ENCODE assay signal across 27 mouse cellular contexts in genomic region chr13:111601383-111601782, GRCm38 (mm10). TPM values are rescaled to one million over a fixed set of nuclear protein-coding genes. Genes with fewer than 3 reads are reported as not detected.
DNase-seq lines count a peak whose midpoint lies in the region; ATAC-seq and TF ChIP-seq lines count a peak whose summit lies in the region.
"Had no signal": no experiment of that assay in that cellular context is flagged by ENCODE, and none has a peak within 500 bp of the region (broad histone marks: within the 10 kb centered on the region; RNA-seq: fewer than 3 reads in every experiment).

No protein-coding gene starts in this region.

- no peak for TF ChIP-seq EP300 in CH12.LX (IDR thresholded peaks at IDR 0.05; ENCODE audit: low read length)
- TF ChIP-seq EP300 in stomach, postnatal 0 days (optimal IDR thresholded peaks at IDR 0.05), result no peak

- TF ChIP-seq CTCF in CH12.LX (conservative IDR thresholded peaks at IDR 0.05 in 1 of 2, IDR thresholded peaks at IDR 0.05 in 1 of 2; ENCODE audit: low read depth in 2 of 2, low read length in 2 of 2), result no peak
- TF ChIP-seq CTCF in stomach, postnatal 0 days (IDR thresholded peaks at IDR 0.05; ENCODE audit: low read depth), result no peak

- peak; percentile 13; the same call in 1 of the 2 replicates for ATAC-seq in megakaryocyte progenitor cell, adult 5-6 weeks (replicated peaks; ENCODE audit: poor library complexity)
- ATAC-seq in stomach, postnatal 0 days (ENCODE audit: low FRiP score, low TSS enrichment), result peak; percentile 91
- ATAC-seq: activated CD4-positive, CD25-positive, alpha-beta regulatory T cell, adult 4 months; CD4-positive, CD25-positive, alpha-beta regulatory T cell, adult 4 months; forebrain, embryonic 13.5 days; forebrain, postnatal 0 days had no signal

- dilution Hi-C loops in CH12.LX (cut with MboI; ENCODE audit: extremely low pct_ligation_motif_present, extremely low pct_unique_long_range_greater_than_20kb, low sequenced_read_pairs), result no loop called here

- no peaks in the 10 kb centered on the region for H3K79me2 ChIP-seq in CH12.LX (replicated peaks; ENCODE audit: control insufficient read depth, extremely low read depth, insufficient read depth, poor library complexity, severe bottlenecking)

- no peaks in the 10 kb centered on the region for H3K36me3 ChIP-seq in CH12.LX (replicated peaks in 1 of 2; ENCODE audit: control insufficient read depth in 1 of 2, insufficient read depth in 1 of 2, low read length in 1 of 2)
- no peaks in the 10 kb centered on the region for H3K36me3 ChIP-seq in stomach, postnatal 0 days (ENCODE audit: control insufficient read depth, insufficient read depth, low read length)
- H3K36me3 ChIP-seq: embryonic facial prominence, embryonic 10.5 days; heart, embryonic 12.5 days; hindbrain, embryonic 15.5 days had no signal

- peaks cover 7 to 19% of the 10 kb centered on the region in 2 experiments for H3K4me1 ChIP-seq in CH12.LX (ENCODE audit: control insufficient read depth in 1 of 2, insufficient read depth in 2 of 2)
- H3K4me1 ChIP-seq in stomach, postnatal 0 days (replicated peaks; ENCODE audit: control insufficient read depth, insufficient read depth), result no peaks in the 10 kb centered on the region
- H3K4me1 ChIP-seq: embryonic facial prominence, embryonic 10.5 days; forebrain, embryonic 13.5 days; heart, embryonic 12.5 days; hindbrain, embryonic 15.5 days had no signal

- 0 out of 2 replicates have a peak overlapping the region, but pooled peaks have one; percentile 21 for H3K4me2 ChIP-seq in CH12.LX (ENCODE audit: insufficient read depth, low read depth, poor library complexity, severe bottlenecking)
- no peak overlapping the region for H3K4me2 ChIP-seq in stomach, postnatal 0 days (replicated peaks; ENCODE audit: low read depth)
- H3K4me2 ChIP-seq: forebrain, embryonic 13.5 days; heart, embryonic 12.5 days; hindbrain, embryonic 15.5 days had no signal

- no peaks in the 10 kb centered on the region for H3K27me3 ChIP-seq in CH12.LX (replicated peaks)
- no peaks in the 10 kb centered on the region for H3K27me3 ChIP-seq in stomach, postnatal 0 days (ENCODE audit: control insufficient read depth, insufficient read depth, low read length)
- H3K27me3 ChIP-seq: forebrain, embryonic 13.5 days; heart, embryonic 12.5 days; hindbrain, embryonic 15.5 days had no signal

- DNase-seq in 416B (ENCODE audit: low read depth), result peak; percentile 28
- DNase-seq in CH12.LX (ENCODE audit: extremely low read depth), result no peak
- peak; percentile 53 for DNase-seq in stomach, postnatal 0 days (ENCODE audit: low spot score)
- DNase-seq in spleen, postnatal 10 days (ENCODE audit: low spot score in 2 of 2), result no peak
- DNase-seq in left cerebral cortex, adult 11 months (ENCODE audit: low spot score), result no peak
- DNase-seq: adrenal gland, adult 2 months; adrenal gland, postnatal 25 days; B cell, adult 2 months; cerebellum, adult 2 months; cerebellum, postnatal 10 days; forebrain, postnatal 0 days; gastrocnemius, postnatal 14 days; heart, postnatal 36 days had no signal

- TF ChIP-seq RAD21 in CH12.LX (IDR thresholded peaks at IDR 0.05; ENCODE audit: low read depth, low read length), result no peak

- in situ Hi-C loops in CH12.LX (cut with MboI; ENCODE audit: low pct_ligation_motif_present, low pct_unique_long_range_greater_than_20kb, low sequenced_read_pairs), result no loop called here

- no peaks in the 10 kb centered on the region for H3K9me3 ChIP-seq in CH12.LX (replicated peaks; ENCODE audit: low read length)
- no peaks in the 10 kb centered on the region for H3K9me3 ChIP-seq in stomach, postnatal 0 days (ENCODE audit: control insufficient read depth, low read length)
- H3K9me3 ChIP-seq: embryonic facial prominence, embryonic 10.5 days; forebrain, embryonic 13.5 days; heart, embryonic 12.5 days; hindbrain, embryonic 15.5 days had no signal

- no peak for TF ChIP-seq POLR2A in CH12.LX (IDR thresholded peaks at IDR 0.05; ENCODE audit: low read depth, low read length)

- 43% methylated on average over 4 of the region's 4 CpGs for WGBS in stomach, postnatal 0 days

- no peak overlapping the region for H3K4me3 ChIP-seq in CH12.LX (replicated peaks in 1 of 3; ENCODE audit: low read depth in 2 of 3, low read length in 2 of 3, poor library complexity in 1 of 3)
- no peak overlapping the region for H3K4me3 ChIP-seq in stomach, postnatal 0 days (ENCODE audit: low read depth, low read length)
- H3K4me3 ChIP-seq: embryonic facial prominence, embryonic 10.5 days; forebrain, embryonic 13.5 days; heart, embryonic 12.5 days; hindbrain, embryonic 15.5 days had no signal

- H3K27ac ChIP-seq in CH12.LX (ENCODE audit: insufficient read depth, low read depth), result no peak overlapping the region
- H3K27ac ChIP-seq in stomach, postnatal 0 days (replicated peaks), result peak overlapping the region; percentile 20; the same call in 1 of the 2 replicates
- H3K27ac ChIP-seq: embryonic facial prominence, embryonic 10.5 days; forebrain, embryonic 13.5 days; hindbrain, embryonic 15.5 days had no signal

- no peak overlapping the region for H3K9ac ChIP-seq in CH12.LX (ENCODE audit: insufficient read depth, low read depth)
- H3K9ac ChIP-seq in stomach, postnatal 0 days (ENCODE audit: low read length), result no peak overlapping the region
- H3K9ac ChIP-seq: forebrain, embryonic 13.5 days; forebrain, postnatal 0 days; heart, embryonic 12.5 days; hindbrain, embryonic 15.5 days had no signal

TF ChIP-seq in CH12.LX, 34 proteins besides CTCF, POLR2A, EP300 and RAD21:
- no peak for TF ChIP-seq PAX5 (IDR thresholded peaks at IDR 0.05; ENCODE audit: low read length)
- no peak for TF ChIP-seq HCFC1 (IDR thresholded peaks at IDR 0.05; ENCODE audit: low read depth, low read length)
- TF ChIP-seq IRF4 (IDR thresholded peaks at IDR 0.05; ENCODE audit: low read depth, low read length), result no peak
- no peak for TF ChIP-seq NRF1 (IDR thresholded peaks at IDR 0.05; ENCODE audit: low read depth, low read length)
- TF ChIP-seq MEF2A (IDR thresholded peaks at IDR 0.05; ENCODE audit: borderline replicate concordance, low read depth, low read length), result no peak
- TF ChIP-seq MAFK (IDR thresholded peaks at IDR 0.05; ENCODE audit: insufficient replicate concordance, low read length), result no peak
- no peak for TF ChIP-seq ZKSCAN1 (IDR thresholded peaks at IDR 0.05; ENCODE audit: borderline replicate concordance, low read depth, low read length)
- no peak for TF ChIP-seq USF1 (IDR thresholded peaks at IDR 0.05; ENCODE audit: low read depth, low read length)
- no peak for TF ChIP-seq ZMIZ1 (IDR thresholded peaks at IDR 0.05; ENCODE audit: low read depth, low read length)
- no peak for TF ChIP-seq MXI1 (IDR thresholded peaks at IDR 0.05; ENCODE audit: low read depth, low read length)
- TF ChIP-seq TCF12 (IDR thresholded peaks at IDR 0.05; ENCODE audit: low read depth, low read length), result no peak

RNA-seq across cellular contexts. Expression of gene Gm10198, which starts 8.8 kb away (rescaled TPM):
- total RNA-seq in CH12.LX (2012; rRNA removed) (not detected in 2 replicates), CH12.LX (2014; rRNA removed) (not detected in 2 replicates)
- not detected in 2 replicates for polyA plus RNA-seq in CH12.LX (2012; ENCODE audit: insufficient read length, low read depth)
- total RNA-seq in megakaryocyte progenitor cell, adult 5-6 weeks (2015), result not detected in 2 replicates
- total RNA-seq in megakaryocyte progenitor cell, adult 5-6 weeks (2017), result not detected in 2 replicates
- not detected in 2 replicates for polyA plus RNA-seq in stomach, postnatal 0 days (2015; fragmentation: Nextera tagmentation; extraction: Ambion mirVana)
- total RNA-seq: adrenal gland, adult 2 months; adrenal gland, postnatal 25 days; forebrain, postnatal 0 days; gastrocnemius, adult 18-20 months; gastrocnemius, postnatal 14 days; heart, adult 8-10 months; heart, postnatal 36 days; MEL had no signal
- polyA plus RNA-seq: activated CD4-positive, CD25-positive, alpha-beta regulatory T cell, adult 4 months; adrenal gland, adult 2 months; CD4-positive, CD25-positive, alpha-beta regulatory T cell, adult 4 months; cerebellum, adult 2 months; embryonic facial prominence, embryonic 10.5 days; embryonic facial prominence, embryonic 14.5 days; forebrain, embryonic 13.5 days; forebrain, postnatal 0 days; gonadal fat pad, adult 2 months; heart, embryonic 12.5 days; heart, embryonic 16.5 days; hindbrain, embryonic 11.5 days; hindbrain, embryonic 15.5 days had no signal

RNA-seq across cellular contexts. Expression of gene Gm49496, which starts 51.6 kb away (rescaled TPM):
- total RNA-seq in CH12.LX (2012; rRNA removed) (not detected in 2 replicates), CH12.LX (2014; rRNA removed) (not detected in 2 replicates)
- polyA plus RNA-seq in CH12.LX (2012; ENCODE audit: insufficient read length, low read depth), result not detected in 2 replicates
- not detected in 2 replicates for total RNA-seq in megakaryocyte progenitor cell, adult 5-6 weeks (2015)
- total RNA-seq in megakaryocyte progenitor cell, adult 5-6 weeks (2017), result 1.3 and 2.2 TPM in 2 replicates
- polyA plus RNA-seq in stomach, postnatal 0 days (2015; fragmentation: Nextera tagmentation; extraction: Ambion mirVana), result not detected in 2 replicates
- total RNA-seq: adrenal gland, adult 2 months; adrenal gland, postnatal 25 days; forebrain, postnatal 0 days; gastrocnemius, adult 18-20 months; heart, adult 8-10 months; heart, postnatal 36 days; MEL had no signal
- polyA plus RNA-seq: activated CD4-positive, CD25-positive, alpha-beta regulatory T cell, adult 4 months; adrenal gland, adult 2 months; CD4-positive, CD25-positive, alpha-beta regulatory T cell, adult 4 months; cerebellum, adult 2 months; embryonic facial prominence, embryonic 10.5 days; embryonic facial prominence, embryonic 14.5 days; forebrain, embryonic 13.5 days; forebrain, postnatal 0 days; gonadal fat pad, adult 2 months; heart, embryonic 12.5 days; heart, embryonic 16.5 days; hindbrain, embryonic 11.5 days; hindbrain, embryonic 15.5 days had no signal

Comparison
In these comparisons a context has a peak if more than half of its experiments do, and no peak if none do; other contexts are left out.
1. DNase-seq: peak in 416B (single experiment) and stomach, postnatal 0 days (single experiment); none in CH12.LX (single experiment), spleen, postnatal 10 days (0 of 2) and left cerebral cortex, adult 11 months (single experiment).